Mouse (Mus musculus): ENCODE results near the gene Atp1b2. TPM values are rescaled to one million over a fixed set of nuclear protein-coding genes. Genes with fewer than 3 reads are reported as not detected.

Atp1b2 gene
- polyA plus RNA-seq, 1 experiment from 2014 or later: 6.0 TPM

DNA sequence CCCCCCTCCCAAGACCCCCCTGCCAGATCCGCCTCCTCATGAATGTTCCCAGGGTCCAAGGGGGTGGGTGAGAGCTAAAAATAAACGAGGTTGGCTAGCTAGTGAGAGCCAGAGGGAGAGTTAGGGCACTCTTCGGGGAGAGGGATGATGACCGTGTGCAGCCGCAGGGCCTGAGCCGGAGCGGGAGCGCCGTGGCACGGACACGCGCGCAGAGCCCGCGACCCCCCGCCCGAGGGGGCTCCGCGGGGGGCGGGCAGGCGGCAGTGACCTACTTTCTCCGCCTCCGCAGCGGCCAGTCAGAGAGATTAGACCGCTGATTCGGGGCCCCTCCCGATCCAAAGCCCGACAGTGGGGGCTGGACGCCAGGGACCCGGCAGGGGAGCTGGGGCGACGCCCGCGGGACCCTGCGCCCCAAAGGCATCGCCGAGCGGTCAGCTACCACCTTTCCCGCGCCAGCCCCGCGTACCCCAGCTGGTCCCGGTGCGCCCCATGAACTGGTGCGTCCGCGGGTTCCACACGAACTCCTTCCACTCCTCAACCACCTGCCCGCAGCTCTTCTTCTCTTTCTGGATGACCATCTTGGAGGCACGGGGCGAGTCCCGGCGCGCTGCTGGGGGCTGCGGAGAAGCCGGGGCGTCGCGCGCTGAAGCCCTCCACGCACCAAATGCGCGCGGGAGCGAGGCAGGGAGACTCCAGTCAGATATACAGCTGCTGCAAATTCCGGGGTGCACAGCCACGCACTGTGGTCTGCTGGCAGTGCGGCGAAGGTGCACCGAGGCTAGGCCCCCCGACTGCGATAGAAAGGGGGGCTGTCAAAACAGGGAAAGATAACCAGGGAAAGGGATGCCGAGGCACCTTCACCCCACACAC lies 712 bp downstream of the Atp1b2 start:
- Histone ChIP-seq H3K27ac (replicated peaks; ENCODE audit: low read depth, low read length) (no peak overlapping the region), H3K4me3 (ENCODE audit: low read depth, low read length) (peak overlapping the region; percentile 56), H3K27me3 (ENCODE audit: control insufficient read depth, insufficient read depth, low read length) (peaks cover 10% of the 10 kb centered on the region), H3K4me1 (ENCODE audit: control insufficient read depth, insufficient read depth, low read length) (peaks cover 3% of the 10 kb centered on the region), H3K9ac (replicated peaks; ENCODE audit: low read length) (peak overlapping the region; percentile 64), H3K4me2 (ENCODE audit: low read depth, low read length) (peak overlapping the region; percentile 100), H3K9me3 (replicated peaks; ENCODE audit: control insufficient read depth, low read length) (no peaks in the 10 kb centered on the region), H3K36me3 (replicated peaks; ENCODE audit: control insufficient read depth, insufficient read depth, low read depth, low read length) (no peaks in the 10 kb centered on the region)
- DNase-seq (ENCODE audit: low spot score) (peak; percentile 18), ATAC-seq (replicated peaks; ENCODE audit: insufficient number of reproducible peaks, low FRiP score, low TSS enrichment, low read depth) (peak; percentile 14; the same call in 1 of the 2 replicates)
- under 1% methylated on average over 64 of the region's 73 CpGs for WGBS

- no peak for ATAC-seq (replicated peaks; ENCODE audit: insufficient number of reproducible peaks, low FRiP score, low TSS enrichment, low read depth)
- Histone ChIP-seq H3K4me2 (ENCODE audit: low read depth, low read length) (peak overlapping the region; percentile 100), H3K27ac (replicated peaks; ENCODE audit: low read depth, low read length) (no peak overlapping the region), H3K36me3 (replicated peaks; ENCODE audit: control insufficient read depth, insufficient read depth, low read depth, low read length) (no peaks in the 10 kb centered on the region), H3K9ac (replicated peaks; ENCODE audit: low read length) (peak overlapping the region; percentile 64), H3K9me3 (replicated peaks; ENCODE audit: control insufficient read depth, low read length) (no peaks in the 10 kb centered on the region), H3K27me3 (ENCODE audit: control insufficient read depth, insufficient read depth, low read length) (peaks cover 10% of the 10 kb centered on the region), H3K4me3 (ENCODE audit: low read depth, low read length) (peak overlapping the region; percentile 56), H3K4me1 (ENCODE audit: control insufficient read depth, insufficient read depth, low read length) (peaks cover 4% of the 10 kb centered on the region)
- DNase-seq (ENCODE audit: low spot score): no peak
- WGBS: 50% methylated on average over 3 of the region's 3 CpGs
Observed at GRCm38 (mm10) chr11:69604347-69604746, 1.4 kb downstream of the Atp1b2 start.

DNA sequence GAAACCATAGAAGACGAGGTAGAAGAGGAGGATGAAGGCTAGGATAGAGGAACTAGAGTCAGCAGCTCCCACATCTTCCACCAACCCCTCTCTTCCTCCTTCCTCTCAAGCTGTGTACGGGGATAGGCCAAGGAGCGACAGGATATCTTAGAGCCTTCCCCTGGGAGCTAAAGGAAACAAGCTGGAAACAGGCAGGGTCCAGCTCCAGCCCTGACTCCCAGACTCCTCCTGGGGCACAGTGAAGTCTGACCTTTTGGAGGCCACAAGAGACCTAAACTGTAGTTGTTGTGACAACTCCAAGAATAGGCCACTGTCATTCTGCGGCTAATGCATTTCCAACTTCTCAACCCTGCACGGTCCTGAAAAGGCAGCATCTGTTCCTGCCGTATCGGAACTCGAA lies 2.2 kb downstream of the Atp1b2 start:
- no peak overlapping the region for H3K4me3 ChIP-seq (ENCODE audit: low read depth, low read length)
- no peaks in the 10 kb centered on the region for H3K36me3 ChIP-seq (replicated peaks; ENCODE audit: control insufficient read depth, insufficient read depth, low read depth, low read length)
- no peaks in the 10 kb centered on the region for H3K9me3 ChIP-seq (replicated peaks; ENCODE audit: control insufficient read depth, low read length)
- H3K27me3 ChIP-seq (ENCODE audit: control insufficient read depth, insufficient read depth, low read length): peaks cover 10% of the 10 kb centered on the region
- ATAC-seq (replicated peaks; ENCODE audit: insufficient number of reproducible peaks, low FRiP score, low TSS enrichment, low read depth): no peak
- H3K4me1 ChIP-seq (ENCODE audit: control insufficient read depth, insufficient read depth, low read length): peaks cover 4% of the 10 kb centered on the region
- no peak overlapping the region for H3K27ac ChIP-seq (replicated peaks; ENCODE audit: low read depth, low read length)
- no peak overlapping the region for H3K9ac ChIP-seq (replicated peaks; ENCODE audit: low read length)
- no peak for DNase-seq (ENCODE audit: low spot score)
- no peak overlapping the region for H3K4me2 ChIP-seq (ENCODE audit: low read depth, low read length)
- WGBS: 71% methylated on average over 8 of the region's 8 CpGs

DNA sequence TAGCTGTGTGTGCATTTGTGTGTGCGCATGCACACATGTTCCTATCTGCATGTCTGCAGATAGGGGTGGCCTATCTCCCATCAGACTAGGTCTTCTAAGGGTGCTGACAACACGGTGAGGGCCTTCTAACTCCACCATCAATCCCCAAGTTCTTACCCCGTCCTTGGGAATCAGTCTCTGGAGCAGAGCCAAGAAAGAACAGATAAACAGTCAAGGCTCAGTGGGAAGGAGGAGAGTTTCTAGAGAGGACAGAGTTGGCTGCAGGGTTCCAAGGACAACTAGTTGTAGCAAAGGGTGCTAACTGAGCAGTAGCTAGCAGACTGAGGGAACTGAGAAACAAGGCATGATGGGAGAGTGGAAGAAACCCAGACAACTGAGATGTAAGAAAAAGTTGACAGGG lies 4.0 kb downstream of the Atp1b2 start:
- Histone ChIP-seq H3K9me3 (replicated peaks; ENCODE audit: control insufficient read depth, low read length) (no peaks in the 10 kb centered on the region), H3K4me2 (ENCODE audit: low read depth, low read length) (no peak overlapping the region), H3K9ac (replicated peaks; ENCODE audit: low read length) (no peak overlapping the region), H3K4me3 (ENCODE audit: low read depth, low read length) (no peak overlapping the region), H3K27ac (replicated peaks; ENCODE audit: low read depth, low read length) (no peak overlapping the region), H3K36me3 (replicated peaks; ENCODE audit: control insufficient read depth, insufficient read depth, low read depth, low read length) (no peaks in the 10 kb centered on the region), H3K4me1 (ENCODE audit: control insufficient read depth, insufficient read depth, low read length) (peaks cover 4% of the 10 kb centered on the region), H3K27me3 (ENCODE audit: control insufficient read depth, insufficient read depth, low read length) (peaks cover 10% of the 10 kb centered on the region)
- no peak for ATAC-seq (replicated peaks; ENCODE audit: insufficient number of reproducible peaks, low FRiP score, low TSS enrichment, low read depth)
- DNase-seq (ENCODE audit: low spot score): no peak
- WGBS: 90% methylated on average over 3 of the region's 3 CpGs

- Histone ChIP-seq H3K27me3 (ENCODE audit: control insufficient read depth, insufficient read depth, low read length) (peaks cover 9% of the 10 kb centered on the region), H3K4me2 (ENCODE audit: low read depth, low read length) (no peak overlapping the region), H3K4me3 (ENCODE audit: low read depth, low read length) (no peak overlapping the region), H3K9ac (replicated peaks; ENCODE audit: low read length) (no peak overlapping the region; the same call in 1 of the 2 replicates), H3K27ac (replicated peaks; ENCODE audit: low read depth, low read length) (0 out of 2 replicates have a peak overlapping the region, but pooled peaks have one; percentile 16), H3K9me3 (replicated peaks; ENCODE audit: control insufficient read depth, low read length) (no peaks in the 10 kb centered on the region), H3K4me1 (ENCODE audit: control insufficient read depth, insufficient read depth, low read length) (peaks cover 4% of the 10 kb centered on the region), H3K36me3 (replicated peaks; ENCODE audit: control insufficient read depth, insufficient read depth, low read depth, low read length) (no peaks in the 10 kb centered on the region)
- DNase-seq (ENCODE audit: low spot score) (peak; percentile 76), ATAC-seq (replicated peaks; ENCODE audit: insufficient number of reproducible peaks, low FRiP score, low TSS enrichment, low read depth) (no peak)
- 7% methylated on average over 6 of the region's 6 CpGs for WGBS
Observed at GRCm38 (mm10) chr11:69600098-69600497, 5.6 kb downstream of the Atp1b2 start.

DNA sequence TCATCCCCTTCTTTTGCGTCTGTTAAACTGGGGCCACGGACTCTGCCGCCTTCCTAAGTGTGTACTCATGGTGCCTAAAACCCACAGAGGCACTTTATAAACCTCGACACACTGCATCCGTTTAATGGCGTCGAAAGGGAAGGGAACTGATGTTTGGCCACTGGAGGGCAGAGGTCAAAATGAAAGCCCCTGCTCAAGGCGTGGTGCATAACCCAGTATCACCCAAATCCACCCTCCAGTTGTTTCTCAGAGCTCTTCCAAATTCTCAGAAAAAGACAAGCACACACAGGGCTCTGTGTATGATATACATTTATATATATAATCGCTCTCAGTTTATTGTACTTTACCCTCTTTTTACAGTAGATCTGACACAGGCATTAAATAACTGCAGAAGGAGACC lies 6.3 kb downstream of the Atp1b2 start:
- no peak for DNase-seq (ENCODE audit: low spot score)
- Histone ChIP-seq H3K4me3 (ENCODE audit: low read depth, low read length) (no peak overlapping the region), H3K36me3 (replicated peaks; ENCODE audit: control insufficient read depth, insufficient read depth, low read depth, low read length) (no peaks in the 10 kb centered on the region), H3K9me3 (replicated peaks; ENCODE audit: control insufficient read depth, low read length) (no peaks in the 10 kb centered on the region), H3K27ac (replicated peaks; ENCODE audit: low read depth, low read length) (no peak overlapping the region), H3K4me2 (ENCODE audit: low read depth, low read length) (no peak overlapping the region), H3K4me1 (ENCODE audit: control insufficient read depth, insufficient read depth, low read length) (peaks cover 4% of the 10 kb centered on the region), H3K27me3 (ENCODE audit: control insufficient read depth, insufficient read depth, low read length) (peaks cover 5% of the 10 kb centered on the region), H3K9ac (replicated peaks; ENCODE audit: low read length) (no peak overlapping the region)
- WGBS: 7% methylated on average over 9 of the region's 9 CpGs
- no peak for ATAC-seq (replicated peaks; ENCODE audit: insufficient number of reproducible peaks, low FRiP score, low TSS enrichment, low read depth)

DNA sequence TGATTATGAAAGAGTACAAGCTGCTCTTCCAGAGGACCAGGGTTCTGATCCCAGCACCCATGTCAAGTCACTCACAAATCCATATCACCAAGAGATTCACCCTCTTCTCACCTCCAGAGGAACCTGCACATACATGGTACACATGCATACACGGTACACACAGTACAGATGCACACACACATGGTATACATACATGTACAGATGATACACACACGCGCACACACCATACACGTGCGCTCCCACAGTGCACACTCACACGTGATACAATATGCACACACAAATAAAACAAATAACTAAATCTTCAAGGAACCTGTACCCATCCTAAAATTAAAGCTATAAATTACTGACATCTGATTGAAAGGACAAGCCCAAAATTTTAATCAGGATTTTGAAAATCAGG lies 10.9 kb downstream of the Atp1b2 start:
- H3K27me3 ChIP-seq (ENCODE audit: control insufficient read depth, insufficient read depth, low read length): no peaks in the 10 kb centered on the region
- H3K9me3 ChIP-seq (replicated peaks; ENCODE audit: control insufficient read depth, low read length): no peaks in the 10 kb centered on the region
- H3K27ac ChIP-seq (replicated peaks; ENCODE audit: low read depth, low read length): no peak overlapping the region
- ATAC-seq (replicated peaks; ENCODE audit: insufficient number of reproducible peaks, low FRiP score, low TSS enrichment, low read depth) (no peak), DNase-seq (ENCODE audit: low spot score) (no peak)
- H3K4me2 ChIP-seq (ENCODE audit: low read depth, low read length): no peak overlapping the region
- no peak overlapping the region for H3K4me3 ChIP-seq (ENCODE audit: low read depth, low read length)
- WGBS: 97% methylated on average over 6 of the region's 6 CpGs
- H3K4me1 ChIP-seq (ENCODE audit: control insufficient read depth, insufficient read depth, low read length): no peaks in the 10 kb centered on the region
- peaks cover 8% of the 10 kb centered on the region for H3K36me3 ChIP-seq (replicated peaks; ENCODE audit: control insufficient read depth, insufficient read depth, low read depth, low read length)
- no peak overlapping the region for H3K9ac ChIP-seq (replicated peaks; ENCODE audit: low read length)

DNA sequence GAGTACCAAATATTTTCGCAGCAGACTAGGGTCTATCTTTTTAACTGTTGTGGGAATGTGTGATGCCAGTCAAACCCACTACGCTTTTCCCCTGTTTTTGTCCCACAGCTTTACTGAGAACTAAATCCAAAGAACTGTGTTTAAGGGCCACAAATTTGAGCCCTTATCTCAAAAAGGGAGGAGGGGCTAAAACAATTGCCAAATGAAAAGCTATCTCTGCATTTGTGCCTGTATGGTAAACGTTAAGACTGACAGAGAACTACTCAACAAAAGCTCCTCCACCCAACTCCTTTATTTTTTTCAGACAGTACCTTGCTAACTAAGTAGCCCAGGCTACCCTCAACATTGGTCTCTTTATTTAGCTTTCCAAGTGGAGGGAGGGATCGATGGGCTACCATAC lies 12.9 kb downstream of the Atp1b2 start:
- DNase-seq (ENCODE audit: low spot score) (no peak), ATAC-seq (replicated peaks; ENCODE audit: insufficient number of reproducible peaks, low FRiP score, low TSS enrichment, low read depth) (no peak)
- H3K4me3 ChIP-seq (ENCODE audit: low read depth, low read length): no peak overlapping the region
- no peak overlapping the region for H3K4me2 ChIP-seq (ENCODE audit: low read depth, low read length)
- no peaks in the 10 kb centered on the region for H3K9me3 ChIP-seq (replicated peaks; ENCODE audit: control insufficient read depth, low read length)
- H3K27ac ChIP-seq (replicated peaks; ENCODE audit: low read depth, low read length): no peak overlapping the region
- no peaks in the 10 kb centered on the region for H3K4me1 ChIP-seq (ENCODE audit: control insufficient read depth, insufficient read depth, low read length)
- WGBS: 94% methylated on average over 4 of the region's 4 CpGs
- peaks cover 16% of the 10 kb centered on the region for H3K36me3 ChIP-seq (replicated peaks; ENCODE audit: control insufficient read depth, insufficient read depth, low read depth, low read length)
- no peak overlapping the region for H3K9ac ChIP-seq (replicated peaks; ENCODE audit: low read length)
- H3K27me3 ChIP-seq (ENCODE audit: control insufficient read depth, insufficient read depth, low read length): no peaks in the 10 kb centered on the region
